Mouse (Mus musculus): ENCODE data around the gene Gm28305. TPM values are rescaled to one million over a fixed set of nuclear protein-coding genes. Genes with fewer than 3 reads are reported as not detected.

The Gm28305 gene
- polyA plus RNA-seq, 1 experiment: not detected

DNA sequence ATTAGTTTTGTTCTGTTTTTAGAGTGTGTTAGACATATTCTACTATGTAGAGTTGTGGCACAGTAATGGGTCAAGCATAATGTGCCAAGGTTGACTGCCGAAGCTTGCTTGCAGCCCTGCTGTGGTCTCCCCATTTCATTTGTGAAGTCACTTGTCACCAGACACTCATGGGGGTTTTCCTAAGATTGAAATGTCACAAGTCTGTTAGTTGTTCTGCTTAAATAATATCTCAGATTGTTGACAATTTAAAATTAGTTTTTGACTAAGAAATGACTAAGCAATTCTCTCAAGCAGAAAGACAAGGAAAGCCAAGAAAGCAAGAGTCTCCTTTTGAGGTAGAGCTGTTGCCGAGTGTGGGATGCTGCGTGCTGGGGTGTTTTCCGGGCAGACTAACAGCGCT lies 52.5 kb downstream of the Gm28305 start:
- Histone ChIP-seq H3K79me3 (ENCODE audit: low read depth) (no peaks in the 10 kb centered on the region), H3K27me3 (ENCODE audit: control insufficient read depth, insufficient read depth, insufficient read length) (no peaks in the 10 kb centered on the region), H3K36me3 (ENCODE audit: control insufficient read depth, insufficient read depth) (no peaks in the 10 kb centered on the region), H3K4me3 (ENCODE audit: insufficient read depth, poor library complexity, severe bottlenecking) (no peak overlapping the region), H3K79me2 (ENCODE audit: control insufficient read depth, insufficient read depth) (no peaks in the 10 kb centered on the region), H3ac (ENCODE audit: control insufficient read depth, insufficient read length, low read depth) (no peak overlapping the region)
- TF ChIP-seq USF1 (IDR thresholded peaks at IDR 0.05; ENCODE audit: low read depth): no peak
- no peak for TF ChIP-seq CEBPB (IDR thresholded peaks at IDR 0.05; ENCODE audit: low read depth)
- no peak for TF ChIP-seq FOSL1 (IDR thresholded peaks at IDR 0.05; ENCODE audit: insufficient read depth, low read length, poor library complexity, severe bottlenecking)
- no peak for TF ChIP-seq MAX (IDR thresholded peaks at IDR 0.05)
- TF ChIP-seq MYOD1 (IDR thresholded peaks at IDR 0.05; ENCODE audit: control insufficient read depth, insufficient read length, low read depth): no peak
- TF ChIP-seq CTCF (IDR thresholded peaks at IDR 0.05; ENCODE audit: control insufficient read depth, insufficient read depth, insufficient read length): no peak
- no peak for TF ChIP-seq MYOG (IDR thresholded peaks at IDR 0.05; ENCODE audit: control insufficient read depth, extremely low read depth, insufficient read length)

DNA sequence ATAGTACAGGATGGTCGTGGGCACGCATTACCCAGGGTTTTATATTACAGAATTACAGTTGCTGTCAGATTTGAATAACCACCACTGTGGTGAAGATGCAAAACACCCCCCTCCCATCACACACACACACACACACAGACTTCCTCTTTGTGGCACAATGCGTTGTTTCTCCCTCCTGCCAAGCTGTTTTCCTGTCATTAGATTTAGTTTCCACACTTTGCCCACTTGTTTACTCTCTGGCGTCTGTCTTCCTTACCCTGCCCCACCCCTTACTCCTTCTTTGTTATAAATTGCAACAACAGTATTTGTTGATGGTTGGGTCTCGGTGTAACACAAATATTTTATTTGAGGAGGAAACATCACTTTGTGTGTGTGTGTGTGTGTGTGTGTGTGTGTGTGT lies 57.8 kb downstream of the Gm28305 start:
- Histone ChIP-seq H3ac (ENCODE audit: control insufficient read depth, insufficient read length, low read depth) (no peak overlapping the region), H3K4me3 (ENCODE audit: insufficient read depth, poor library complexity, severe bottlenecking) (no peak overlapping the region), H3K36me3 (ENCODE audit: control insufficient read depth, insufficient read depth) (no peaks in the 10 kb centered on the region), H3K79me3 (ENCODE audit: low read depth) (no peaks in the 10 kb centered on the region), H3K27me3 (ENCODE audit: control insufficient read depth, insufficient read depth, insufficient read length) (no peaks in the 10 kb centered on the region), H3K79me2 (ENCODE audit: control insufficient read depth, insufficient read depth) (no peaks in the 10 kb centered on the region)
- TF ChIP-seq CTCF (IDR thresholded peaks at IDR 0.05; ENCODE audit: control insufficient read depth, insufficient read depth, insufficient read length): no peak
- no peak for TF ChIP-seq MYOD1 (IDR thresholded peaks at IDR 0.05; ENCODE audit: control insufficient read depth, insufficient read length, low read depth)
- no peak for TF ChIP-seq MYOG (IDR thresholded peaks at IDR 0.05; ENCODE audit: control insufficient read depth, extremely low read depth, insufficient read length)
- TF ChIP-seq MAX (IDR thresholded peaks at IDR 0.05): no peak
- TF ChIP-seq FOSL1 (IDR thresholded peaks at IDR 0.05; ENCODE audit: insufficient read depth, low read length, poor library complexity, severe bottlenecking): no peak
- TF ChIP-seq CEBPB (IDR thresholded peaks at IDR 0.05; ENCODE audit: low read depth): no peak
- no peak for TF ChIP-seq USF1 (IDR thresholded peaks at IDR 0.05; ENCODE audit: low read depth)

DNA sequence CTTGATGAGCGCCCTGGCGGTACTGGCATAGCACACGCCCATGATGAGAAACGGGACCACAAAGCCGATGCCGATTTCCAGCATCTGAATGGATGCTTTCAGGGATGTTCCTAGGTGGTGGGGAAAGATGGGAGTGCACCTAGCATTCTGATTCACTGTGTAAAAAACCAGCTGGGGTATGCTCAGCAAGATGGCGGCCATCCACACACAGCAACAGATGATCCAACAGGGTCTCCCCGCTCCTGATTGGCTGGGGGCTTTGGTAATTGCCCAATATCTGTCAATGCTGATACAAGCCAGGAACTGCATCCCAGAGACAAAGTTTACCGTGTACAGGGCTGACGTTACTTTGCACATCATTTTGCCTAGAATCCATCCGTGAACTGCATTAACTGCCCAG lies 58.6 kb downstream of the Gm28305 start:
- Histone ChIP-seq H3K36me3 (ENCODE audit: control insufficient read depth, insufficient read depth) (no peaks in the 10 kb centered on the region), H3K4me3 (ENCODE audit: insufficient read depth, poor library complexity, severe bottlenecking) (no peak overlapping the region), H3K79me2 (ENCODE audit: control insufficient read depth, insufficient read depth) (no peaks in the 10 kb centered on the region), H3ac (ENCODE audit: control insufficient read depth, insufficient read length, low read depth) (no peak overlapping the region), H3K27me3 (ENCODE audit: control insufficient read depth, insufficient read depth, insufficient read length) (no peaks in the 10 kb centered on the region), H3K79me3 (ENCODE audit: low read depth) (no peaks in the 10 kb centered on the region)
- TF ChIP-seq MAX (IDR thresholded peaks at IDR 0.05) (no peak), FOSL1 (IDR thresholded peaks at IDR 0.05; ENCODE audit: insufficient read depth, low read length, poor library complexity, severe bottlenecking) (no peak), CEBPB (IDR thresholded peaks at IDR 0.05; ENCODE audit: low read depth) (no peak), USF1 (IDR thresholded peaks at IDR 0.05; ENCODE audit: low read depth) (no peak), MYOD1 (IDR thresholded peaks at IDR 0.05; ENCODE audit: control insufficient read depth, insufficient read length, low read depth) (no peak), MYOG (IDR thresholded peaks at IDR 0.05; ENCODE audit: control insufficient read depth, extremely low read depth, insufficient read length) (no peak), CTCF (IDR thresholded peaks at IDR 0.05; ENCODE audit: control insufficient read depth, insufficient read depth, insufficient read length) (no peak)

DNA sequence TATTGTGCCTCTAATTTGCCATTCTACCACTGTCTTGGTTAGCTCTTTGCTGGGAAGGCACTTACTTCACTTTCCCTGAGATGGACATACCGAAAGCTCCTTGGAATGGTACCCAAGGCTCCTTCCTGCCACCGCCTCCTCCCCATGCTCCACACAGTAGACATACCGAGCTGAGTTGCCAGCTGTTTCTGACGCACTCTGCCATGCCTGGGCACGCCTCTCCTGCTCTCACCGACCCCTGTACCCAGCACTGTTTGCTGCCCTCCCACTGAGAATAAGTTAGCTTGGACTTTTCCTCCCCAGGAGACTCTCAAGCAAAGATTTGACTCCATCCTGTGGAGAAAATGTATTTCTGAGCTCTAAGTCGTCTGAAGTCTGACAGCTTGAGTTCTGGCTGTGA lies 60.4 kb downstream of the Gm28305 start:
- Histone ChIP-seq H3ac (ENCODE audit: control insufficient read depth, insufficient read length, low read depth) (no peak overlapping the region), H3K4me3 (ENCODE audit: insufficient read depth, poor library complexity, severe bottlenecking) (no peak overlapping the region), H3K79me2 (ENCODE audit: control insufficient read depth, insufficient read depth) (no peaks in the 10 kb centered on the region), H3K36me3 (ENCODE audit: control insufficient read depth, insufficient read depth) (no peaks in the 10 kb centered on the region), H3K27me3 (ENCODE audit: control insufficient read depth, insufficient read depth, insufficient read length) (no peaks in the 10 kb centered on the region), H3K79me3 (ENCODE audit: low read depth) (no peaks in the 10 kb centered on the region)
- no peak for TF ChIP-seq MYOG (IDR thresholded peaks at IDR 0.05; ENCODE audit: control insufficient read depth, extremely low read depth, insufficient read length)

GRCm38 (mm10) chr9:104101458-104101857 lies 61.0 kb downstream of the Gm28305 start:
- Histone ChIP-seq H3K4me3 (ENCODE audit: insufficient read depth, poor library complexity, severe bottlenecking) (no peak overlapping the region), H3K79me3 (ENCODE audit: low read depth) (no peaks in the 10 kb centered on the region), H3K36me3 (ENCODE audit: control insufficient read depth, insufficient read depth) (no peaks in the 10 kb centered on the region), H3ac (ENCODE audit: control insufficient read depth, insufficient read length, low read depth) (no peak overlapping the region), H3K79me2 (ENCODE audit: control insufficient read depth, insufficient read depth) (no peaks in the 10 kb centered on the region), H3K27me3 (ENCODE audit: control insufficient read depth, insufficient read depth, insufficient read length) (no peaks in the 10 kb centered on the region)
- no peak for TF ChIP-seq MAX (IDR thresholded peaks at IDR 0.05)
- TF ChIP-seq CTCF (IDR thresholded peaks at IDR 0.05; ENCODE audit: control insufficient read depth, insufficient read depth, insufficient read length): no peak
- no peak for TF ChIP-seq CEBPB (IDR thresholded peaks at IDR 0.05; ENCODE audit: low read depth)
- no peak for TF ChIP-seq USF1 (IDR thresholded peaks at IDR 0.05; ENCODE audit: low read depth)
- no peak for TF ChIP-seq MYOD1 (IDR thresholded peaks at IDR 0.05; ENCODE audit: control insufficient read depth, insufficient read length, low read depth)
- no peak for TF ChIP-seq MYOG (IDR thresholded peaks at IDR 0.05; ENCODE audit: control insufficient read depth, extremely low read depth, insufficient read length)
- TF ChIP-seq FOSL1 (IDR thresholded peaks at IDR 0.05; ENCODE audit: insufficient read depth, low read length, poor library complexity, severe bottlenecking): no peak

DNA sequence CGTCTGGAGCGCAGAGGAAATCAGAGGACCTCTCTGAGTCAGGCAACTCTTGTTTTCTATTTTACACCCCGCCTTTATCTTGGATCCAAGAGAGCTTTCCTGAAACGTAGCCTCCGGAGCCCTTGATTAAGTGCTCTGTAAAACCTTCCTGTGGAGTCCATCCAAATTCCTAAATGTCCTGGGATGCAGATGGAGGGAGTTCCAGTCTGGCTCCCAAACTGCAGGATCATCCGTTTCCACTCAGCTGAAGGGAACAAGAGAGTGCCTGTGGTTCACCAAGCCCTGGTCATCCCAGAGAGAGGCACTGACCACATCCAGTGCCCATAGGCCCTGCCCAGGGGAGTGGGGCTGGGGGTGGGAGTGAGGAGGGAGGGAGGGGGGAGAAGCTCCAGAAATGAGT lies 61.8 kb downstream of the Gm28305 start:
- Histone ChIP-seq H3K79me2 (ENCODE audit: control insufficient read depth, insufficient read depth) (no peaks in the 10 kb centered on the region), H3K36me3 (ENCODE audit: control insufficient read depth, insufficient read depth) (no peaks in the 10 kb centered on the region), H3K27me3 (ENCODE audit: control insufficient read depth, insufficient read depth, insufficient read length) (no peaks in the 10 kb centered on the region), H3ac (ENCODE audit: control insufficient read depth, insufficient read length, low read depth) (no peak overlapping the region), H3K4me3 (ENCODE audit: insufficient read depth, poor library complexity, severe bottlenecking) (no peak overlapping the region), H3K79me3 (ENCODE audit: low read depth) (no peaks in the 10 kb centered on the region)
- TF ChIP-seq USF1 (IDR thresholded peaks at IDR 0.05; ENCODE audit: low read depth): no peak
- TF ChIP-seq MYOD1 (IDR thresholded peaks at IDR 0.05; ENCODE audit: control insufficient read depth, insufficient read length, low read depth): no peak
- TF ChIP-seq MYOG (IDR thresholded peaks at IDR 0.05; ENCODE audit: control insufficient read depth, extremely low read depth, insufficient read length): no peak
- TF ChIP-seq CTCF (IDR thresholded peaks at IDR 0.05; ENCODE audit: control insufficient read depth, insufficient read depth, insufficient read length): no peak
